Mouse (Mus musculus): ENCODE data around the gene Iyd.
A peak's percentile ranks its signal among the peaks of the same experiment; 100 is the strongest.

The Iyd gene

GRCm38 (mm10) chr10:3549384-3549783 is 9.3 kb downstream of the Iyd start:
- peak; percentile 29 for DNase-seq (ENCODE audit: low spot score)

- DNase-seq (ENCODE audit: low spot score), result no peak
Observed at GRCm38 (mm10) chr10:3555128-3555527, 15.1 kb downstream of the Iyd start.

GRCm38 (mm10) chr10:3556538-3556937 is 16.5 kb downstream of the Iyd start:
- DNase-seq (ENCODE audit: low spot score), result no peak

- DNase-seq (ENCODE audit: low spot score), result no peak
Observed at GRCm38 (mm10) chr10:3559136-3559535, 19.1 kb downstream of the Iyd start.

GRCm38 (mm10) chr10:3562165-3562564 is 22.1 kb downstream of the Iyd start:
- DNase-seq (ENCODE audit: low spot score), result no peak

GRCm38 (mm10) chr10:3565126-3565525 is 25.1 kb downstream of the Iyd start:
- DNase-seq (ENCODE audit: low spot score), result no peak

- no peak for DNase-seq (ENCODE audit: low spot score)
Observed at GRCm38 (mm10) chr10:3567821-3568220, 27.8 kb downstream of the Iyd start.

GRCm38 (mm10) chr10:3572723-3573649 is 32.9 kb downstream of the Iyd start:
- peak; percentile 42 for DNase-seq (ENCODE audit: low spot score)

- peak; percentile 28 for DNase-seq (ENCODE audit: low spot score)
Observed at GRCm38 (mm10) chr10:3573905-3574500, 34.0 kb downstream of the Iyd start.

- no peak for DNase-seq (ENCODE audit: low spot score)
Observed at GRCm38 (mm10) chr10:3590632-3591031, 50.6 kb downstream of the Iyd start.

- DNase-seq (ENCODE audit: low spot score), result no peak
Observed at GRCm38 (mm10) chr10:3591790-3592189, 51.8 kb downstream of the Iyd start.

- no peak for DNase-seq (ENCODE audit: low spot score)
Observed at GRCm38 (mm10) chr10:3596697-3597096, 56.7 kb downstream of the Iyd start.

- no peak for DNase-seq (ENCODE audit: low spot score)
Observed at GRCm38 (mm10) chr10:3597760-3598159, 57.7 kb downstream of the Iyd start.

Data from urinary bladder, postnatal 14 days (tissue).